Mouse (Mus musculus) ES-Bruce4 (cell line): ENCODE data around the gene Psen2. TPM values are rescaled to one million over a fixed set of nuclear protein-coding genes. Genes with fewer than 3 reads are reported as not detected.

ENCODE experiments used
- H3K27ac ChIP-seq: 2 replicates; pipeline ENCODE4 v1.5.1; 2012; ENCODE audit warnings: low read length, inconsistent platforms; ENCODE audit not compliant: insufficient read depth
- H3K27me3 ChIP-seq: 2 replicates; pipeline ENCODE4 v1.6.1; 2012; ENCODE audit warnings: mild to moderate bottlenecking, low read length, inconsistent platforms; ENCODE audit not compliant: control insufficient read depth, poor library complexity, insufficient read depth, severe bottlenecking
- H3K36me3 ChIP-seq: 2 replicates; pipeline ENCODE4 v1.6.1; 2012; ENCODE audit warnings: inconsistent platforms, mild to moderate bottlenecking, low read length, moderate library complexity; ENCODE audit not compliant: control insufficient read depth, poor library complexity, insufficient read depth, severe bottlenecking
- H3K4me1 ChIP-seq: one replicate; pipeline ENCODE4 v1.8.1; 2011; ENCODE audit warnings: low read length; ENCODE audit not compliant: control insufficient read depth, insufficient read depth
- H3K4me3 ChIP-seq: 2 replicates; pipeline ENCODE4 v1.5.1; 2011; ENCODE audit warnings: low read depth, mild to moderate bottlenecking, low read length
- H3K9ac ChIP-seq: 2 replicates; pipeline ENCODE4 v1.6.1; 2012; ENCODE audit warnings: low read depth, mild to moderate bottlenecking, inconsistent platforms; ENCODE audit not compliant: poor library complexity, severe bottlenecking
- H3K9me3 ChIP-seq: replicated peaks from 2 replicates; pipeline ENCODE4 v1.6.1; 2012; ENCODE audit warnings: mild to moderate bottlenecking, low read length, inconsistent platforms; ENCODE audit not compliant: control insufficient read depth, poor library complexity, insufficient read depth, severe bottlenecking
- CTCF ChIP-seq: IDR thresholded peaks from one replicate; pipeline ENCODE4 v1.8.1; 2011; ENCODE audit warnings: low read depth, low read length
- EP300 ChIP-seq: IDR thresholded peaks from 2 replicates; pipeline ENCODE4 v1.6.1; 2011; ENCODE audit warnings: low read depth, low read length; ENCODE audit not compliant: insufficient read depth
- POLR2A ChIP-seq: IDR thresholded peaks from one replicate; pipeline ENCODE4 v1.8.1; 2011; ENCODE audit warnings: low read length; ENCODE audit not compliant: insufficient read depth
- polyA plus RNA-seq: library from polyadenylated mRNA; stranded (reverse); fragments of >200 nt; gene quantifications from 2 replicates; pipeline ENCODE4 v1.2.4, GENCODE M21; 2011; ENCODE audit warnings: low read depth; ENCODE audit not compliant: missing spikeins, insufficient read depth, insufficient read length

Gene Psen2
- polyA plus RNA-seq, 1 experiment = 11.7 TPM

DNA sequence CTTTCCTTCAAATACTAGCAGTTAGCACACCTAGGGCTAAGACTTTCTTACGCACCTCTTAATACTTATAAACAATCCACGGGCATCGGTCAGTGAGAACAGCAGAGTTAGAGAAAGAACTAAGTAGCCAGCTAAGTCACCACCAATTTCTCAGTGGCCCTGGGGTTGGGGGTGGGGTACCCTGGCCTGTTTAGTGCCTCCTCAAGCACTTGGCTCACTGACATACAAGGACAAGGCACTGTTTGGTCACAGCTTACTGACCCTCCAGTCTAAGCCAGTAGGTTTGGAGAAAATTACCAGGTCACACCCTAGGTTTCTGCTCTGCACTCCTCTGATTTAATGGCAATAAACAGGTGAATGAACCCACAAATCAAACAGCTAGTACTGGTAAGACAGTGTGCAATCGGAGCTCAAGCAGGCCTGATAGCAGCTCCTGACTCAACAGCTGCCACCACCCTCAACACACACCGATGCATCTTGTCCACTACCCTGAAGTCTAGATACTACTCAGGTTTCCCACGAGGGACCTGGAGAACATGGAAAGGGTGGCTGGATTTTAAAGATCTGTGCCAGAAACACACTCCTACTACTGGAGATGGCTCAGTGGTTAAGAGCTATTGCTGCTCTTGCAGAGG lies 79.6 kb downstream of the Psen2 start:
- Histone ChIP-seq H3K4me3 (no peak overlapping the region), H3K9me3 (no peaks in the 10 kb centered on the region), H3K36me3 (no peaks in the 10 kb centered on the region), H3K27me3 (no peaks in the 10 kb centered on the region), H3K9ac (no peak overlapping the region), H3K4me1 (no peaks in the 10 kb centered on the region), H3K27ac (no peak overlapping the region)
- TF ChIP-seq CTCF (no peak), POLR2A (no peak), EP300 (no peak)

DNA sequence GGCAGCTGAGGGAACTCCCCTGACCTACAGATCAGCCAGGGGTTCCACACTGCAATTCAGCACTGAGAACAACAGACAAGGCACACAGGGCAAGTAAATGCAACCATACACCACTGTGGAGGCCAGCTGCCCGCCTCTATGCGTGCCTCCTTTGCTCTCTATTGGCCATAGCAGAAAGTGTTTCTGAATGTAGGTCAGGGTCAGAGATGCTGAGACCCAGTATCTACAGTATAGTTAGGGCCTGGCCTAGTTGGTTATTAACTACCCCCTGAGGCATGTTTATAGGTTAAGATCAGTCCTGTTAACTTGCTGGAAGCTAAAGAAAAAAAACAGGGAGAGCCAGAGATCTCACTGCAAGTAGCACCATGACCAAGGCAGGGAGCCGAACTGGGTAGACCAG lies 80.5 kb downstream of the Psen2 start:
- no peak overlapping the region for H3K9ac ChIP-seq
- H3K27ac ChIP-seq = no peak overlapping the region
- no peaks in the 10 kb centered on the region for H3K27me3 ChIP-seq
- no peaks in the 10 kb centered on the region for H3K4me1 ChIP-seq
- no peaks in the 10 kb centered on the region for H3K9me3 ChIP-seq
- H3K36me3 ChIP-seq = no peaks in the 10 kb centered on the region
- H3K4me3 ChIP-seq = no peak overlapping the region
- TF ChIP-seq EP300 (no peak), POLR2A (no peak), CTCF (no peak)

DNA sequence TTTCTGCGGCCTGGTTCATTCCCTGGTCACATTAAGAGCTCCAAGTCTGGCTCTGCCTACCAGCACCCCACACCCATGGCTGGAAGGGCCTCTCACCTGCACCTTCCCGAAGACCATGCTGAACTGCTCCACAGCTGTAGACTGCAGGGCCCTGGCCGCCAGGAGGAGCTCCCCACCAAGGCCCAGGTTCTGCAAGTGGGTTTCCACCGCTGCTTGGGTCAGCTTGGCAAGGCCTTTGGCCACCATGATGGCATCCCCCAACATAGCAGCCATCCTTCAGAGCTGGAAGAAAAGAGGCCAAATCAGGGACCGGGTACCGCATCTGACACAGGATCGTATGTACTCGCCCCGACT lies 81.3 kb downstream of the Psen2 start:
- no peak for TF ChIP-seq EP300
- peak; percentile 23 for TF ChIP-seq CTCF
- Histone ChIP-seq H3K36me3 (no peaks in the 10 kb centered on the region), H3K27ac (no peak overlapping the region), H3K9me3 (no peaks in the 10 kb centered on the region), H3K27me3 (no peaks in the 10 kb centered on the region), H3K4me3 (no peak overlapping the region), H3K4me1 (no peaks in the 10 kb centered on the region), H3K9ac (no peak overlapping the region)

DNA sequence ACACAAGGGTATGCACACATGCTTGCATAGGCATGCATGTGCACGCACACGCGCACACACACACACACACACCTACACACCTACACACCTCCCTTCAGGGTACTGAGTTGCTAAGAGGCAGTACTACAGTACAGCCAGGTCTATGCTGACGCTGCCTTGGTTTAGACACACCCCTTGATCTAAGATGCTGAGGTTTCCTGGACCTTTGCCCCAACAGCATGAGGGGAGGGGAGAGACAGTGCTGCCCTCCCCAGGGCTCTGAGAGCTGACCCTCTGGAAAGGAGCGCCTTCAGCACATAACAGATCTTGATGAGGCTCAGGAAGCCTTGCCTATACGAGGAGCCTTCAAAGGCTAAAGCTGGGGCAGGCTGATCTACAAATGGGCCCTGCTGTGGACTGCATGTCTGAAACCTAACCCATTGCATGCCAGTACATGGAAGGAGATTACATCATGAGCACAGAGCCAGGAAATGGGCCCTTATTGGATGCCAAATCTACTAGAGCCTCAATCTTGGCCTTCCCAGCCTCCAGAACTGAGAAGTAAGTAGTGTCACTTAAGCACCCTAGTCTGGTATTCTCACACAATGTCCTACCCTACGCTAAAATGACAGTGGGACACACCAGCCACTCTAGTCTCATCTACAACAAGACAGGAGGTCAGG lies 81.8 kb downstream of the Psen2 start:
- no peaks in the 10 kb centered on the region for H3K36me3 ChIP-seq
- TF ChIP-seq POLR2A (no peak), CTCF (no peak), EP300 (no peak)
- H3K9me3 ChIP-seq = no peaks in the 10 kb centered on the region
- no peak overlapping the region for H3K27ac ChIP-seq
- no peak overlapping the region for H3K9ac ChIP-seq
- H3K4me3 ChIP-seq = no peak overlapping the region
- no peaks in the 10 kb centered on the region for H3K27me3 ChIP-seq
- H3K4me1 ChIP-seq = no peaks in the 10 kb centered on the region

DNA sequence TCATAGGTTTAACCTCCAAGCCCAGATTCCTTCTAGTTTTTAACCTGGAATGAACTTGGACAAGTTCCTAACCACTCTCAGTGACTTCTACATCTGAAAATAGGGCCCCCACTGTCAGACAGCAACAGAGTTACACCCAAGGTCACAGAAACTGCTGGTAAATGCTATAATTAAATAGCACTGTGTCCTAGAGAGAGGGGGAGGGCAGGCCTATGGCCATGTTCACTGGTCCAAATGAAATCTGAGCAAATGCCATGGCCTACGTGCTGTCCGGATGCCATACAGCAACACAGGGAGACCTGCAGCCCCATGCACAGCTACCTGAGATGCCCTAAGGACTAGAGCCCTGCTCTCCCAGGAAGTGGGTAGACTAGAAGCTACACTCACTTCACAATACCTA lies 83.4 kb downstream of the Psen2 start:
- Histone ChIP-seq H3K4me3 (no peak overlapping the region), H3K9me3 (no peaks in the 10 kb centered on the region), H3K36me3 (no peaks in the 10 kb centered on the region), H3K27ac (no peak overlapping the region), H3K4me1 (peaks cover 2% of the 10 kb centered on the region), H3K27me3 (no peaks in the 10 kb centered on the region), H3K9ac (no peak overlapping the region)
- TF ChIP-seq CTCF (no peak), POLR2A (no peak)

DNA sequence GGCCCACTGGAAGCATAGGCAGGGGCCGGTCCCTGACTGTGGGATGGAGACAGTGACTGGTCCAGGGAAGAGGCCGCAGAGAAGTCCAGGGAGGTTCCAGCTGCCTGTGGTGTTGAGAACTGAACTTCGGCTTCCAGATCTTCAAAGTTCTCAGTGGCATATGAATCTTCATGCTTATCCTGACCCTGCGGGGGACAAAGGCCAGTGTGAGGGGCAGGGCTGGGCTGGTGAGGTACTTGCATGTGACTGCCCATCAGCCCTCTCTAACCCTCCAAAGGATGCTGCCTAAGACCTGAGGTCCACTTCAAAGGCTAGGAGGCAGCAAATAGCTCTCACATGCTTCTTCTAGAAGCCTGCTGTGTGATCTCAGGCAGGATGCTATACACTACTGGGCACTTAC lies 84.1 kb downstream of the Psen2 start:
- Histone ChIP-seq H3K4me3 (no peak overlapping the region), H3K9me3 (no peaks in the 10 kb centered on the region), H3K4me1 (peaks cover 2% of the 10 kb centered on the region), H3K27ac (no peak overlapping the region), H3K36me3 (no peaks in the 10 kb centered on the region), H3K9ac (no peak overlapping the region), H3K27me3 (no peaks in the 10 kb centered on the region)
- TF ChIP-seq CTCF (no peak), POLR2A (no peak), EP300 (no peak)
